Mouse (Mus musculus): Measurements from ENCODE around the gene Nkain2. TPM values are rescaled to one million over a fixed set of nuclear protein-coding genes. Genes with fewer than 3 reads are reported as not detected.

Nkain2 gene
- polyA plus RNA-seq, 1 experiment from 2014 or later: 0.85 TPM

DNA sequence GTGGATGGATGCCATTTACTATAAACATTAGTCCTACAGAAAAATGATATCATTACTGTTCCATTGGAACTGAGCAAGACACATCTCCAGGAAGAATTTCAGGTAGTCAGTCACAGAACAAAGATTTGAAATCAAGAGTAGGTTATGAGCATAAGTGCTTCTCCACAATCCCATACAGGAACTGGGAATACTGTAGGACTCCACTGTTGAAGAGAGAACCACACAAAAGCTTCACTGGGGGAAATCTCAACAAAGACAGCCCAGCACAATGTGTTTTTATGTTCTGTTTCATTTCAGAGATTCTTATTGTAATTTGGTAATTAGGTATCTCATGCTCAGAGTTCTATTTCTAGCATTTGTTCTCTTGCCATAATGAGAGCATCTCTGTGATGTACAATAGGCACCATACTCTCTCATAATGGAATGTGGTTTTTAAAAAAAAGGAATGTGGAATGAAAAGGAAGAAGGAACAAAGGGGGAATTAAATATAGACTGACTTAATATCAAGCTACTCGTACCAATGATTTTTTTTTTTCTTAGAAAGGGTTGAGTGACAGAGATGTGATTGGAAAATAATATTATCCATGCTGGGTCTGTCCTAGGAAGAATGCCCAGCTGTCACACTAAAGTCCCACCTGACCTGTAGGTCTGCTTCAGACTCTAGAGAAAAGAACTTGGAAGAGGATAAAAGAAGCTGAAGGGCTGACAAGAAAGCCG lies 313.5 kb downstream of the Nkain2 start:
- WGBS: 35% methylated on average over 2 of the region's 2 CpGs
- ATAC-seq (ENCODE audit: insufficient number of reproducible peaks, low FRiP score, low TSS enrichment, low read depth): no peak
- H3K9ac ChIP-seq: no peak overlapping the region

DNA sequence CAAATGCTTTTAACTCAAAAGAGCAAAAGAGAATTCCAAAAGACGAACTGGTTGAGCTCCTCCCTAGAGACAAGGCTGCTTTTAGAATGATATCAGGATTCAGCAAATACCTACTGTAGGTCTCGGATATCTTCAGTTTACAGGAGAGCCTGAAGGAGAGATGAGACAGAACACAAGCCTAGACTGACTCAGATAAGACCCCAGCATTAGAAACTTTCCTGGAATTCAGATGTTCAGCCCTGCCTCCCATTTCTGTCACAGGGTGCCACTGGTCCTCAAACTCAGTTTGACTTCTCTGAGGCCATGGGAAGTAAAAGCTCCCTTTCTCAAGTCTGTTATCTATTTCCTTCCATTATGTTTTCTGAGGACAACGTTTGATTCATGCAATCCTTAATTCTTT lies 332.6 kb downstream of the Nkain2 start:
- Histone ChIP-seq H3K27ac (replicated peaks) (no peak overlapping the region), H3K9me3 (replicated peaks) (no peaks in the 10 kb centered on the region), H3K4me3 (replicated peaks) (no peak overlapping the region), H3K27me3 (no peaks in the 10 kb centered on the region), H3K4me1 (no peaks in the 10 kb centered on the region), H3K9ac (no peak overlapping the region), H3K36me3 (no peaks in the 10 kb centered on the region), H3K4me2 (replicated peaks) (no peak overlapping the region)
- WGBS: 56% methylated on average over 3 of the region's 3 CpGs
- ATAC-seq (ENCODE audit: insufficient number of reproducible peaks, low FRiP score, low TSS enrichment, low read depth): no peak

More for the DNA sequence above, 313.5 kb downstream of the Nkain2 start:
- Histone ChIP-seq H3K4me3 (replicated peaks) (no peak overlapping the region), H3K9me3 (replicated peaks) (no peaks in the 10 kb centered on the region), H3K36me3 (no peaks in the 10 kb centered on the region), H3K27ac (replicated peaks) (no peak overlapping the region), H3K4me2 (replicated peaks) (no peak overlapping the region), H3K27me3 (no peaks in the 10 kb centered on the region), H3K4me1 (no peaks in the 10 kb centered on the region)

DNA sequence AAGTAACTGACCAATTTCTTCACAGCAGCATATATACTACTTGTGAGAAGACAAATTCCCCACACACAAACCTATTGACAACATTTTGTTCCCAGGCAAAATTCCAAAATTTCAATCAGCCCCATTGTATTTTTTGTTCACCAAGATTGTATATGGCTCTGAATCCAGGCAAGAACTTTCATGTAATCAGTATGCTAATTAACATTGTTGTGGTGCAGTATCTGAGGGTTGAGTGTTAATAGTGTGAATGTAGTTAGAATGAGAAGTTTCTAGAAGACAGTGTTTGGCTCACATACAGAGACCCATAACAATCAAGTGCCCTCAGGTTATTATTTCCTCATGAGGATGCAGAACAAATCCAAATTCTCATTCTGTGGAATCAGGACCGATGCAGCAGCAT lies 354.2 kb downstream of the Nkain2 start:
- Histone ChIP-seq H3K27ac (replicated peaks) (no peak overlapping the region), H3K9me3 (replicated peaks) (no peaks in the 10 kb centered on the region), H3K36me3 (no peaks in the 10 kb centered on the region), H3K9ac (no peak overlapping the region), H3K4me1 (no peaks in the 10 kb centered on the region), H3K4me2 (replicated peaks) (no peak overlapping the region), H3K27me3 (no peaks in the 10 kb centered on the region), H3K4me3 (replicated peaks) (no peak overlapping the region)
- no peak for ATAC-seq (ENCODE audit: insufficient number of reproducible peaks, low FRiP score, low TSS enrichment, low read depth)
- WGBS: 61% methylated on average over 1 of the region's 1 CpGs

DNA sequence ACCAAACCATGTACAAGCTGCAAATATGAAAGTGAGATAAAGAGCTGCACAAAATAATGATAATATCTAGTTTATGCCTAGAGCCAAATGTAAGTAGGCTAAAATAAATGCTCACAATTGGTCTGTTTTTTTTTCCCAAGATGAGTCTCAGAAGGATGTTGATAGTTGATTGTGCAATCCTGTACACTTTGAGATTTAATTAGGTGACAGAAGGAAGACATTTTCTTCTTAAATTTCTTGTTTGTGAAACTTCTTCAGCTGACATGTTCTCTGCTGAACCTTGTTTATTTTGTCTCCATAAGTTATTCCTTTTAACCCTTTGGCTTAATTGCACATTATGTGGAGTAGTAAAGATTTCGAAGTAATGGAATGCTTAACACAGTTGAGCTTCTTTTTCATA lies 379.4 kb downstream of the Nkain2 start:
- no peak for ATAC-seq (ENCODE audit: insufficient number of reproducible peaks, low FRiP score, low TSS enrichment, low read depth)
- no peak overlapping the region for H3K4me3 ChIP-seq (replicated peaks)
- no peaks in the 10 kb centered on the region for H3K9me3 ChIP-seq (replicated peaks)
- H3K27me3 ChIP-seq: no peaks in the 10 kb centered on the region
- H3K4me1 ChIP-seq: no peaks in the 10 kb centered on the region
- H3K4me2 ChIP-seq (replicated peaks): no peak overlapping the region
- H3K27ac ChIP-seq (replicated peaks): no peak overlapping the region
- no peaks in the 10 kb centered on the region for H3K36me3 ChIP-seq
- WGBS: 77% methylated on average over 1 of the region's 1 CpGs
- no peak overlapping the region for H3K9ac ChIP-seq

DNA sequence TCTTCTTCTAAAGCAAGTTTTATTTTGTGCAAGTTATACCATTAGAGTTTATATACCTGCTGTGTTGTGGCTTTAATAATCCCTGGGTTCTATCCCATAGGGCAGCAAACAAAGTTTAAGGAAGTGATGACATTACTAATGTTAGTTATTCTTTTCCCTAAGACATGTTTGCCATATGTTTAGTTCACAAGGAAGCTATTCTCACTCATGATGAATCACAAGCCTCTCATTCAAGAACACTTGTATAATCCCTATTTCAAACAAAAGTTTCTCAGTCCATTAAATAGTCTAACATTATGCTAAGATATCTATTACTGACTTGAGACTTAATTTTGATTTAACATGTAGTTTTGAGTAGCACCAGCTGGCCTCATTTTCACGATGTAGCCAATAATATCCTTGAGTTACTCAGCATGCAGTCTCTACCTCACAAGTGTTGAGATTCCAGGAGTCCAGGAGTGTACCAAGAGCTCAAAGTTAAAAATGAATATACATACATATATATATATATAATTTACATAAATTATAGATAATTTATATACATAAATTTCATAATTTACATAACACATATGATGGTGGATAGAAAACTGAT lies 395.6 kb downstream of the Nkain2 start:
- Histone ChIP-seq H3K9ac (no peak overlapping the region), H3K27ac (replicated peaks) (no peak overlapping the region), H3K4me1 (no peaks in the 10 kb centered on the region), H3K36me3 (no peaks in the 10 kb centered on the region), H3K27me3 (no peaks in the 10 kb centered on the region), H3K4me3 (replicated peaks) (no peak overlapping the region), H3K4me2 (replicated peaks) (no peak overlapping the region), H3K9me3 (replicated peaks) (no peaks in the 10 kb centered on the region)
- ATAC-seq (ENCODE audit: insufficient number of reproducible peaks, low FRiP score, low TSS enrichment, low read depth): no peak
- 69% methylated on average over 1 of the region's 1 CpGs for WGBS

DNA sequence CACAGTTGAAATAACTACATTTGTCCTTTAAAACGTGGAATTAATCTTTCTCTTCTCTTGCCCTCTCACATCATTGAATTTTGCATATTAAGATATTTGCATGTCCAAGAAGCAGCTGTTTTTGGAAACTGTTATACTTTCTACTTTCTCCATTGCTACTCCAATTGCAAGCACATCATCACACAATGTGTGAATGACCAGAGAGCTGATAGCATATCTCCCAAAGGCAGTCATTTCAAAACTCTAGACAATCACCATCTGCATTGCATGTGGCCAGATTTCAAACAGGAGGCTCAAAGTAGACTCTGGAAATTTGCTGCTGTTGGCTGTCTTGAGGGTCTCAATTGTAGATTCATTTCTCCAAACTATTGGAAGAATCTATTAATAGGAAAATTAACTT lies 396.7 kb downstream of the Nkain2 start:
- H3K4me1 ChIP-seq: no peaks in the 10 kb centered on the region
- H3K4me2 ChIP-seq (replicated peaks): no peak overlapping the region
- no peaks in the 10 kb centered on the region for H3K9me3 ChIP-seq (replicated peaks)
- no peaks in the 10 kb centered on the region for H3K27me3 ChIP-seq
- H3K4me3 ChIP-seq (replicated peaks): no peak overlapping the region
- H3K9ac ChIP-seq: no peak overlapping the region
- 47% methylated on average over 1 of the region's 1 CpGs for WGBS
- H3K36me3 ChIP-seq: no peaks in the 10 kb centered on the region
- no peak for ATAC-seq (ENCODE audit: insufficient number of reproducible peaks, low FRiP score, low TSS enrichment, low read depth)
- H3K27ac ChIP-seq (replicated peaks): no peak overlapping the region

DNA sequence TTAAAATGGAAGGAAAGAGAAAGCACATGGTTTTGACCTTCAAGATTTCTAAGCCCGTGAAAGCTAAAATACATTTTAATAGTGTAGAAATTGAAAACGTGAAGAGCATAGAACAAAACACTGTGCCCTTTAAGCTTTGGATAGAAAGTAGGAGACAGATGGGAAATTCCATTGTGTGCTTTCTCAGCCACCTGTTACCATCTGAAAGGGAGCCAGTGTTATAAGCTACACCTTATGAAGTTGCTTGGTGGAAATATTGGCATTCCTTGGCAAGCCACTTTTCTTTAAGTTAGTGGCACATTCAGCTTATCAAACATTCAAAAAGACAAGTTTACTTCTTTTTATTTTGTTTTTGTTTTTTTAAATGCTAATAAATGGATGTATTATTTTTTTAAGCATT lies 427.5 kb downstream of the Nkain2 start:
- no peak overlapping the region for H3K4me2 ChIP-seq (replicated peaks)
- 74% methylated on average over 2 of the region's 2 CpGs for WGBS
- H3K4me1 ChIP-seq: no peaks in the 10 kb centered on the region
- no peaks in the 10 kb centered on the region for H3K36me3 ChIP-seq
- no peak overlapping the region for H3K9ac ChIP-seq
- H3K27me3 ChIP-seq: no peaks in the 10 kb centered on the region
- H3K4me3 ChIP-seq (replicated peaks): no peak overlapping the region
- ATAC-seq (ENCODE audit: insufficient number of reproducible peaks, low FRiP score, low TSS enrichment, low read depth): no peak
- H3K9me3 ChIP-seq (replicated peaks): no peaks in the 10 kb centered on the region
- no peak overlapping the region for H3K27ac ChIP-seq (replicated peaks)

DNA sequence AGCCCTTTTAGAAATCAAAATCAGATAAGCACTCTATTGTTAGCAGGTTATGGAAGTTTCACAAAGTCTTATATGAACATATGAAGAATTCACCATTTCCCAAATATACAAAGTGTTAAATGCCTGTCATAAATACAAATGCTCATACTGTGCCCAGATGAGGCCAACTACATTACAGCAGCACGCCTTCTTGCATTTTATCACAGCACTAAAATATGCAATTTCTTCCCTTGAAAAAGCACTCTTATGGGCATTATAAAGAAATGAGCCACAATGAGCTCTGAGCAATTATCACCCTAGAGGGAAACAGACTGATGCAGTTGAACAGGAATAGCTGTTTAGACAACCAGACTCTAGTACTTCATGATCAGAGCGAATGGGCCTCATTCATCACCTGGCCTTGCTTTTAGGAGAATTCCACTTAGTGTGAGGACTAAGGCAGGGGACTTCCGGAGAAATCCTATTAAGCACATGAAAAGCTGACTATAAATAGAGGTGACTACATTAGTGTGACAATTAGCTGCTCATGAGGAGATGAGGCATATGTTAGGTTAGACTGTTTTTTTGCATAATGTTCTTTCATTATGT lies 450.2 kb downstream of the Nkain2 start:
- Histone ChIP-seq H3K4me1 (no peaks in the 10 kb centered on the region), H3K9ac (no peak overlapping the region), H3K4me2 (replicated peaks) (no peak overlapping the region), H3K9me3 (replicated peaks) (no peaks in the 10 kb centered on the region), H3K36me3 (no peaks in the 10 kb centered on the region), H3K27me3 (no peaks in the 10 kb centered on the region), H3K27ac (replicated peaks) (no peak overlapping the region), H3K4me3 (replicated peaks) (no peak overlapping the region)
- no peak for ATAC-seq (ENCODE audit: insufficient number of reproducible peaks, low FRiP score, low TSS enrichment, low read depth)
- 73% methylated on average over 3 of the region's 3 CpGs for WGBS

DNA sequence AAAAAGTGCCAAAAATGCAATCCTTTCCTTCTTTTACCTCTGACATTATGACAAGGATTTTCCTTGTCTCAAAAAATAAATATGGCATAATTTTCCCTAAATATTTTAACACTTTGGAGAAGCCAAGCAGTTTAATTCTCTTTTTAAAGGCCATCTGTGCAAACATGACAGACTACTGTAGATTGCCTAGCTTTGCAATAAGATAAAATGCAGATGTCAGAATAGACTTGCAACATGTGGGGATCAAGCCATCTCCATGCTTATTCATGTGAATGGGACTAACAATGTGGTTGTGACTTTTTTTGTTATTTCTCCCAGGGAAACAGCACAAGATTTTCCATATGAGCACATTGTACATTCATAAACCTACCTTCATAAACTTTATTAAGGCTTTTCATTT lies 476.0 kb downstream of the Nkain2 start:
- no peaks in the 10 kb centered on the region for H3K9me3 ChIP-seq (replicated peaks)
- no peaks in the 10 kb centered on the region for H3K4me1 ChIP-seq
- no peak overlapping the region for H3K9ac ChIP-seq
- ATAC-seq (ENCODE audit: insufficient number of reproducible peaks, low FRiP score, low TSS enrichment, low read depth): no peak
- H3K36me3 ChIP-seq: no peaks in the 10 kb centered on the region
- H3K27me3 ChIP-seq: no peaks in the 10 kb centered on the region
- H3K27ac ChIP-seq (replicated peaks): no peak overlapping the region
- H3K4me2 ChIP-seq (replicated peaks): no peak overlapping the region
- no peak overlapping the region for H3K4me3 ChIP-seq (replicated peaks)

DNA sequence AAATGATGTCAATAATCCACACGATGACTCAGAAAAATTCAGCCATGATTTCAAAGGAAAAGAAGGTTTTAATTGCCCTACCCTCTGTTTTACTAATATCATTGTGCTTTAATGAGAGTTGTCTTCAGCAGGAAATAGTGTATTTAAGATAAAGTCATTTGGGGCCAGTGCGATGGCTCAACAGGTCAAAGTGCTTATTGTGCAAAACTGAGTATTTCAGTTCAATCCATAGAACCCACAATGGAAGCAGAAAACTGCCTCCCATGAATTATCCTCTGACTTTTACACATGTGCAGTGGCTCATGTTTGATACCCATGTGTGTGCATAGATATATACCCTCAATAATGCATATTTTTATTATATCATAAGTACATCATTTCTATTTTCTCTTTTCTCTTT lies 478.9 kb downstream of the Nkain2 start:
- no peak for ATAC-seq (ENCODE audit: insufficient number of reproducible peaks, low FRiP score, low TSS enrichment, low read depth)
- no peak overlapping the region for H3K4me3 ChIP-seq (replicated peaks)
- H3K36me3 ChIP-seq: no peaks in the 10 kb centered on the region
- H3K4me1 ChIP-seq: no peaks in the 10 kb centered on the region
- H3K27ac ChIP-seq (replicated peaks): no peak overlapping the region
- no peaks in the 10 kb centered on the region for H3K9me3 ChIP-seq (replicated peaks)
- no peak overlapping the region for H3K4me2 ChIP-seq (replicated peaks)
- no peak overlapping the region for H3K9ac ChIP-seq
- no peaks in the 10 kb centered on the region for H3K27me3 ChIP-seq
- WGBS: 81% methylated on average over 2 of the region's 2 CpGs

DNA sequence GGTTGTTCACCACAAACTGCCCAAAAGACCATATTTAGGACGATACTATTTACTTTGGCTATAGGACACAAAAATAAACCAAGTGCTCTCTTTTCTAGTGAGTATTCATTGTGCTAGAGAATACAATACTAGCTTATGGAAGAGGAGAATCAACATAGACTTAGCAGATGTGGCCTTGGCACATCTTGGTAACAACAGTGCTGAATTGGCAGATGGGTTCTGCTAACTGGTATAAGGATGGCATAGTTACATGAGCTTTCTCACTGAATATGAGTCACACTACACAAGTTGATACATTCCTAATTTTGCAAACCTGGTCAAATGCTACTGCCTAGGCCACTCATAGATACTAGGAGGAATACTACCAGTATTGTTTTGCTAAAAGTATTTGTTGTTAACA lies 489.3 kb downstream of the Nkain2 start:
- no peak overlapping the region for H3K9ac ChIP-seq
- WGBS: 81% methylated on average over 1 of the region's 1 CpGs
- no peak overlapping the region for H3K4me2 ChIP-seq (replicated peaks)
- no peak for ATAC-seq (ENCODE audit: insufficient number of reproducible peaks, low FRiP score, low TSS enrichment, low read depth)
- no peaks in the 10 kb centered on the region for H3K27me3 ChIP-seq
- H3K4me3 ChIP-seq (replicated peaks): no peak overlapping the region
- H3K36me3 ChIP-seq: no peaks in the 10 kb centered on the region
- no peak overlapping the region for H3K27ac ChIP-seq (replicated peaks)
- H3K4me1 ChIP-seq: no peaks in the 10 kb centered on the region
- H3K9me3 ChIP-seq (replicated peaks): no peaks in the 10 kb centered on the region
